Mouse (Mus musculus): ENCODE data around the gene Lzts2.
A peak's percentile ranks its signal among the peaks of the same experiment; 100 is the strongest.

Lzts2 gene

GRCm38 (mm10) chr19:45014335-45014971, at the start of gene Lzts2:
Gene Lzts2, plus strand, starts transcription at chr19:45014414.
- peak; percentile 57 for DNase-seq (ENCODE audit: low read depth, low spot score)

- DNase-seq (ENCODE audit: low read depth, low spot score) = no peak
Measured at GRCm38 (mm10) chr19:44965978-44966377, 48.2 kb upstream of the Lzts2 start.

- DNase-seq (ENCODE audit: low read depth, low spot score) = no peak
Measured at GRCm38 (mm10) chr19:44968329-44968728, 45.9 kb upstream of the Lzts2 start.

- no peak for DNase-seq (ENCODE audit: low read depth, low spot score)
Measured at GRCm38 (mm10) chr19:44976636-44977035, 37.6 kb upstream of the Lzts2 start.

GRCm38 (mm10) chr19:44977148-44977547, 37.1 kb upstream of the Lzts2 start:
- DNase-seq (ENCODE audit: low read depth, low spot score) = no peak

GRCm38 (mm10) chr19:44980787-44981186, 33.4 kb upstream of the Lzts2 start:
- no peak for DNase-seq (ENCODE audit: low read depth, low spot score)

- no peak for DNase-seq (ENCODE audit: low read depth, low spot score)
Measured at GRCm38 (mm10) chr19:44982477-44983115, 31.6 kb upstream of the Lzts2 start.

GRCm38 (mm10) chr19:44983366-44983765, 30.8 kb upstream of the Lzts2 start:
- DNase-seq (ENCODE audit: low read depth, low spot score) = no peak

- DNase-seq (ENCODE audit: low read depth, low spot score) = no peak
Measured at GRCm38 (mm10) chr19:44984420-44984819, 29.8 kb upstream of the Lzts2 start.

GRCm38 (mm10) chr19:44985159-44985988, 28.8 kb upstream of the Lzts2 start:
- no peak for DNase-seq (ENCODE audit: low read depth, low spot score)

GRCm38 (mm10) chr19:44987004-44987403, 27.2 kb upstream of the Lzts2 start:
- no peak for DNase-seq (ENCODE audit: low read depth, low spot score)

- DNase-seq (ENCODE audit: low read depth, low spot score) = no peak
Measured at GRCm38 (mm10) chr19:44987851-44988250, 26.4 kb upstream of the Lzts2 start.

- no peak for DNase-seq (ENCODE audit: low read depth, low spot score)
Measured at GRCm38 (mm10) chr19:44988321-44988720, 25.9 kb upstream of the Lzts2 start.

- peak; percentile 57 for DNase-seq (ENCODE audit: low read depth, low spot score)
Measured at GRCm38 (mm10) chr19:44988831-44989566, 25.2 kb upstream of the Lzts2 start, which contains the start of gene Sema4g. Gene Sema4g, plus strand, starts transcription at chr19:44989101.

GRCm38 (mm10) chr19:44989567-44990495, 24.4 kb upstream of the Lzts2 start:
- DNase-seq (ENCODE audit: low read depth, low spot score) = no peak

- no peak for DNase-seq (ENCODE audit: low read depth, low spot score)
Measured at GRCm38 (mm10) chr19:44991031-44991430, 23.2 kb upstream of the Lzts2 start.

- DNase-seq (ENCODE audit: low read depth, low spot score) = peak; percentile 36
Measured at GRCm38 (mm10) chr19:44992246-44992645, 22.0 kb upstream of the Lzts2 start.

GRCm38 (mm10) chr19:44992712-44993111, 21.5 kb upstream of the Lzts2 start:
- no peak for DNase-seq (ENCODE audit: low read depth, low spot score)

- DNase-seq (ENCODE audit: low read depth, low spot score) = no peak
Measured at GRCm38 (mm10) chr19:44997786-44998185, 16.4 kb upstream of the Lzts2 start.

GRCm38 (mm10) chr19:44999647-45000046, 14.6 kb upstream of the Lzts2 start:
- DNase-seq (ENCODE audit: low read depth, low spot score) = no peak

- no peak for DNase-seq (ENCODE audit: low read depth, low spot score)
Measured at GRCm38 (mm10) chr19:45002301-45002700, 11.9 kb upstream of the Lzts2 start.
